ENCODE assay signal across 9 mouse cellular contexts in genomic region chr16:64332195-64332886, GRCm38 (mm10).
DNase-seq lines count a peak whose midpoint lies in the region; ATAC-seq lines count a peak whose summit lies in the region.
"Had no signal": no experiment of that assay in that cellular context is flagged by ENCODE, and none has a peak within 500 bp of the region (broad histone marks: within the 10 kb centered on the region; RNA-seq: fewer than 3 reads in every experiment).

No protein-coding gene starts in this region.

- H3K9me3 ChIP-seq in midbrain, embryonic 11.5 days (ENCODE audit: control insufficient read depth, low read length), result no peaks in the 10 kb centered on the region
- H3K9me3 ChIP-seq in midbrain, embryonic 10.5 days (replicated peaks), result no peaks in the 10 kb centered on the region
- H3K9me3 ChIP-seq in neural tube, embryonic 15.5 days (replicated peaks), result no peaks in the 10 kb centered on the region
- no peaks in the 10 kb centered on the region for H3K9me3 ChIP-seq in intestine, embryonic 15.5 days

- H3K4me3 ChIP-seq in midbrain, embryonic 11.5 days (ENCODE audit: low read depth, low read length), result no peak overlapping the region
- H3K4me3 ChIP-seq in midbrain, embryonic 10.5 days, result no peak overlapping the region
- H3K4me3 ChIP-seq in neural tube, embryonic 15.5 days (replicated peaks), result no peak overlapping the region
- no peak overlapping the region for H3K4me3 ChIP-seq in intestine, embryonic 15.5 days (replicated peaks)

- WGBS in midbrain, embryonic 11.5 days, result 77% methylated on average over 8 of the region's 8 CpGs
- WGBS in midbrain, embryonic 10.5 days, result 86% methylated on average over 8 of the region's 8 CpGs
- 24% methylated on average over 8 of the region's 8 CpGs for WGBS in neural tube, embryonic 15.5 days
- 75% methylated on average over 8 of the region's 8 CpGs for WGBS in intestine, embryonic 15.5 days

- intact Hi-C loops in heart, postnatal 36 days (cut with DNase I), result no loop called here

- DNase-seq in midbrain, embryonic 11.5 days (ENCODE audit: low spot score, missing footprints), result no peak
- DNase-seq in midbrain, embryonic 10.5 days (ENCODE audit: low spot score), result no peak
- DNase-seq in cerebellum, postnatal 25 days, result peak; percentile 28 to 33
- DNase-seq in layer of hippocampus, adult 11-12 months (ENCODE audit: low spot score), result peak; percentile 26
- DNase-seq in heart, postnatal 36 days, result no peak
- no peak for DNase-seq in kidney, adult 11 months
- DNase-seq: liver had no signal

- H3K9ac ChIP-seq in midbrain, embryonic 11.5 days (ENCODE audit: low read length), result no peak overlapping the region
- no peak overlapping the region for H3K9ac ChIP-seq in neural tube, embryonic 15.5 days (replicated peaks)
- no peak overlapping the region for H3K9ac ChIP-seq in intestine, embryonic 15.5 days

- H3K27me3 ChIP-seq in midbrain, embryonic 11.5 days (ENCODE audit: control insufficient read depth, insufficient read depth, low read length), result no peaks in the 10 kb centered on the region
- H3K27me3 ChIP-seq in midbrain, embryonic 10.5 days (ENCODE audit: low read depth, poor library complexity, severe bottlenecking), result no peaks in the 10 kb centered on the region
- H3K27me3 ChIP-seq in neural tube, embryonic 15.5 days (replicated peaks), result no peaks in the 10 kb centered on the region
- no peaks in the 10 kb centered on the region for H3K27me3 ChIP-seq in intestine, embryonic 15.5 days (replicated peaks)

- H3K36me3 ChIP-seq in midbrain, embryonic 11.5 days (ENCODE audit: control insufficient read depth, insufficient read depth, low read length), result no peaks in the 10 kb centered on the region
- no peaks in the 10 kb centered on the region for H3K36me3 ChIP-seq in midbrain, embryonic 10.5 days
- H3K36me3 ChIP-seq in neural tube, embryonic 15.5 days, result no peaks in the 10 kb centered on the region
- no peaks in the 10 kb centered on the region for H3K36me3 ChIP-seq in intestine, embryonic 15.5 days

- H3K4me1 ChIP-seq in midbrain, embryonic 11.5 days (ENCODE audit: control insufficient read depth, insufficient read depth, low read length), result peaks cover 4% of the 10 kb centered on the region
- peaks cover 8% of the 10 kb centered on the region; the same call in 1 of the 2 replicates for H3K4me1 ChIP-seq in midbrain, embryonic 10.5 days
- H3K4me1 ChIP-seq in neural tube, embryonic 15.5 days, result 0 out of 2 replicates have a peak, but pooled peaks cover 8% of the 10 kb centered on the region
- no peaks in the 10 kb centered on the region for H3K4me1 ChIP-seq in intestine, embryonic 15.5 days (replicated peaks)

- no peak overlapping the region for H3K27ac ChIP-seq in midbrain, embryonic 11.5 days (ENCODE audit: low read depth, low read length)
- no peak overlapping the region for H3K27ac ChIP-seq in midbrain, embryonic 10.5 days (replicated peaks)
- H3K27ac ChIP-seq in neural tube, embryonic 15.5 days (replicated peaks), result 0 out of 2 replicates have a peak overlapping the region, but pooled peaks have one; percentile 18
- H3K27ac ChIP-seq in intestine, embryonic 15.5 days, result no peak overlapping the region

- H3K4me2 ChIP-seq in midbrain, embryonic 11.5 days, result no peak overlapping the region
- no peak overlapping the region for H3K4me2 ChIP-seq in neural tube, embryonic 15.5 days
- H3K4me2 ChIP-seq in intestine, embryonic 15.5 days (replicated peaks), result no peak overlapping the region

- peak; percentile 65 for ATAC-seq in midbrain, embryonic 11.5 days (ENCODE audit: low FRiP score)
- peak; percentile 70; the same call in 1 of the 2 replicates for ATAC-seq in neural tube, embryonic 15.5 days (ENCODE audit: low FRiP score)
- no peak for ATAC-seq in intestine, embryonic 15.5 days

Comparison
In these comparisons a context has a peak if more than half of its experiments do, and no peak if none do; other contexts are left out.
1. DNase-seq: peak in cerebellum, postnatal 25 days (2 of 2) and layer of hippocampus, adult 11-12 months (single experiment); none in midbrain, embryonic 11.5 days (single experiment), midbrain, embryonic 10.5 days (single experiment), heart, postnatal 36 days (0 of 2) and kidney, adult 11 months (single experiment).